Mouse (Mus musculus) liver, postnatal 0 days (tissue): ENCODE measurements around the gene Snrnp48. TPM values are rescaled to one million over a fixed set of nuclear protein-coding genes. Genes with fewer than 3 reads are reported as not detected.

Experiments used
- ATAC-seq: fragments of 200-750 bp; cut with Nextera tagmentation; 2 replicates; pipeline ENCODE4 v1.8.0; 2017; ENCODE audit warnings: mild to moderate bottlenecking, moderate library complexity
- DNase-seq: peaks from one replicate; pipeline ENCODE4 v3.0.0-alpha.2; 2016
- H3K27ac ChIP-seq: fragments of 300-500 bp; sonication (generic); 2 replicates; pipeline ENCODE4 v1.5.1; 2014; ENCODE audit warnings: antibody characterized with exemption, moderate library complexity, mild to moderate bottlenecking, low read depth
- H3K27me3 ChIP-seq: fragments of 300-500 bp; sonication (generic); 2 replicates; pipeline ENCODE4 v1.6.1; 2014; ENCODE audit warnings: low read length, control low read depth, mixed read lengths; ENCODE audit not compliant: insufficient read depth
- H3K36me3 ChIP-seq: fragments of 300-500 bp; sonication (generic); replicated peaks from 2 replicates; pipeline ENCODE4 v1.6.1; 2014; ENCODE audit warnings: mild to moderate bottlenecking, control low read depth, low read length, moderate library complexity, mixed read lengths; ENCODE audit not compliant: insufficient read depth
- H3K4me1 ChIP-seq: fragments of 300-500 bp; sonication (generic); 2 replicates; pipeline ENCODE4 v1.6.1; 2014; ENCODE audit warnings: antibody characterized with exemption, mild to moderate bottlenecking, control low read depth; ENCODE audit not compliant: insufficient read depth
- H3K4me2 ChIP-seq: fragments of 300-500 bp; sonication (generic); 2 replicates; pipeline ENCODE4 v1.6.1; 2014; ENCODE audit warnings: low read depth, mild to moderate bottlenecking, low read length, moderate library complexity, mixed read lengths
- H3K4me3 ChIP-seq: fragments of 300-500 bp; sonication (generic); 2 replicates; pipeline ENCODE4 v1.5.1; 2014; ENCODE audit warnings: low read depth, low read length
- H3K9ac ChIP-seq: fragments of 300-500 bp; sonication (generic); replicated peaks from 2 replicates; pipeline ENCODE4 v1.6.1; 2014; ENCODE audit warnings: mild to moderate bottlenecking, moderate library complexity
- H3K9me3 ChIP-seq: fragments of 300-500 bp; sonication (generic); 2 replicates; pipeline ENCODE4 v1.6.1; 2016; ENCODE audit warnings: mild to moderate bottlenecking, control low read depth, low read length, mixed read lengths
- CTCF ChIP-seq: sonication (generic); IDR thresholded peaks from 2 replicates; pipeline ENCODE4 v1.5.1; 2016; ENCODE audit warnings: antibody characterized with exemption, low read depth
- EP300 ChIP-seq: IDR thresholded peaks from 2 replicates; pipeline ENCODE4 v1.6.1; 2016; ENCODE audit warnings: antibody characterized with exemption, low read depth, mild to moderate bottlenecking
- WGBS: fragments of 180-500 bp; shearing (Covaris S2); extraction: QIAGEN DNeasy Blood & Tissue Kit; methylation state at CpG from one replicate; pipeline ENCODE4 v1.1.7; 2014; ENCODE audit not compliant: insufficient replicate concordance; 5-methylcytosine and 5-hydroxymethylcytosine counted together
- polyA plus RNA-seq: library from polyadenylated mRNA; unstranded; fragments of >200 nt; fragmentation: Nextera tagmentation; extraction: Ambion mirVana; gene quantifications from 2 replicates; pipeline ENCODE4 v1.2.1, GENCODE M21; 2015

Snrnp48 gene
- polyA plus RNA-seq, result 12.1 TPM in 2 replicates

DNA sequence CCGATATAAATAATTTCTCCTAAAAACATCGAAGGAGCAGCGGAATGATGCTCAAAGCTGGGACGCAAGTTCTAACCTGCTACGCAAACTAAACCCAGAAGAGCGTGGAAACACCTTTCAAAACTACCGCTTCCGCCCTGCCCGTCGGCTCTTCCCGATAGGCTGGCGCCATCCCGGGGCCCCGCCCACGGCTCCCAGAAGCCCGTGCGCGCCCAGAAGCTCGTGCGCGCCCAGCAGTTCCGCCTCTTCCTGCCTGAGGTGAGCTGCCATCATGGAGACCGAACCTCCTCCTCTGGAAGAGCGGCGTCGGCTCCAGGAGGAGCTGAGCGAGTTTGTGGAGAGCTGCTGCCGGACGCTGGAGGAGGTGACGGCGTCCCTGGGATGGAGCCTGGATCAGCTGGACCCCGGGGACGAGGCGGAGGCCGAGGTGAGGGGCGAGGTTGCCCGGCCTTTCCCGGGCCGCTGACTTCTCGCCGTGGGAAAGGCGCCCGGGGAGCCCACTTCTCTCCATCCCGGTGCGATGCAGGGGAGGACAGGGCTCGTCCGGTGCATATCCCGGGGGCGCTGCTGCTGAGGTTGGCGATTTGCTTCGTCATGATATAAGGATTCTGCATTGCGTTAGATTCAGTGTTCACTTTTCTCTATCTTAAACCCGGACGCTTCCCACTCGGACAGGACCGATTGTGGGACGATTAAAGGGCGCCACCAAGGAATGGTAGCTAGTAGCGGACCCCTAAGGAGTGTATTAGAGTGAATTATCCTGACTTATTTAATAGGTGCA lies at the start of gene Snrnp48:
Gene Snrnp48 (plus strand): TSS at position 237 of the 781 bp plus-strand sequence.
- ATAC-seq, result peak; percentile 100
- Histone ChIP-seq H3K4me2 (peak within 1 kb of the TSS; percentile 87), H3K9me3 (no peaks in the 10 kb centered on the region), H3K4me3 (peak within 1 kb of the TSS; percentile 82), H3K4me1 (peaks cover 21% of the 10 kb centered on the region), H3K27me3 (no peaks in the 10 kb centered on the region), H3K27ac (peak within 1 kb of the TSS; percentile 83), H3K36me3 (peaks cover 6% of the 10 kb centered on the region), H3K9ac (peak within 1 kb of the TSS; percentile 86)
- WGBS, result under 1% methylated on average over 59 of the region's 59 CpGs
- peak; percentile 93 for DNase-seq
- TF ChIP-seq CTCF, result peak; percentile 9; the same call in 1 of the 2 replicates
- TF ChIP-seq EP300, result no peak

DNA sequence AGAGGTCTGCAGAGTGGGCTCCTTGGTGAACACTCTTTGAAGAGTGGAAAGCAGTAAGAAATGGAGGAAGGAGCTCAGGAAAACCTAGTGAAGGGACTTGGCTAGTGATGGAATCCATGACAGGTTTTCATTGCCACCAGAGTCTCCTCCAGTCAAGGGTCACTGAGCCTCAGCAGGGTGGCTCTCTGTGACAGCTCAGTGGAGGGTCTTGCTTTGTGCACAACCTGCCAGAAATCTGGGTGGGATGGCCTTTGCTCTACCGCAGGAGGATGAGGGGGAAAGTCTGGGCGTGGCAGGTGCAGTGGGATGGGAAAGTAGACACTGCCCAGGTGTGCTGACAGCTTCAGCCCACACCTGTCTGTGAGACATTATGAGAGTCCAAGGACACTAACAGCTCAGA lies 49.2 kb upstream of the Snrnp48 start:
- no peak overlapping the region for H3K4me3 ChIP-seq
- peaks cover 11% of the 10 kb centered on the region for H3K4me1 ChIP-seq
- H3K27ac ChIP-seq, result no peak overlapping the region
- H3K27me3 ChIP-seq, result peaks cover 21% of the 10 kb centered on the region
- no peak overlapping the region for H3K9ac ChIP-seq
- H3K36me3 ChIP-seq, result no peaks in the 10 kb centered on the region
- no peak for DNase-seq
- no peaks in the 10 kb centered on the region for H3K9me3 ChIP-seq
- no peak for TF ChIP-seq CTCF
- TF ChIP-seq EP300, result no peak
- WGBS, result 41% methylated on average over 2 of the region's 2 CpGs
- no peak overlapping the region for H3K4me2 ChIP-seq
- no peak for ATAC-seq

DNA sequence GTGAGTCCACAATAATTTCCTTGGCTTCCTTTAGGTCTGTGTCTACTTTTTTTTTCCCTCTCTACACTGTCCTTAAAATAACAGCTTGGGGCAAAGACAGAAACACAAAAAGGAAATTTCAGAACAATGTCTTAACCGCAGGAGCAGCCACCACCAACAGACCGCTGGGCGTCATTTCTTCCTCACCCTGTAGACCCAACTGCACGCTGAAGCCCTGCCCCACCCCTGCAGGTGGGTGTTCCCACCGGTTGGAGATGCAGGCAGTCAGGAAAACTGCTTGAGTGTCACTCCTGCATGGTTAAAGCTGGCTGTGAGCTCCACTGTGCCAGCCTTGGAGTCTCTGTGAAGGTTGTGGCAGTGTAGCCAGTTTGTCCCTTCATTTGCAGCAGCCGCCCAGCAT lies 47.1 kb upstream of the Snrnp48 start:
- peaks cover 1% of the 10 kb centered on the region; the same call in 1 of the 2 replicates for H3K27me3 ChIP-seq
- no peak overlapping the region for H3K4me2 ChIP-seq
- ATAC-seq (no peak), DNase-seq (peak; percentile 19)
- no peak for TF ChIP-seq CTCF
- TF ChIP-seq EP300, result no peak
- no peaks in the 10 kb centered on the region for H3K4me1 ChIP-seq
- H3K27ac ChIP-seq, result no peak overlapping the region
- no peaks in the 10 kb centered on the region for H3K36me3 ChIP-seq
- H3K9me3 ChIP-seq, result no peaks in the 10 kb centered on the region
- WGBS, result 22% methylated on average over 6 of the region's 6 CpGs
- no peak overlapping the region for H3K4me3 ChIP-seq
- H3K9ac ChIP-seq, result no peak overlapping the region

GRCm38 (mm10) chr13:38162002-38162401 lies 42.7 kb upstream of the Snrnp48 start:
- Histone ChIP-seq H3K36me3 (no peaks in the 10 kb centered on the region; the same call in 1 of the 2 replicates), H3K27ac (no peak overlapping the region), H3K9me3 (no peaks in the 10 kb centered on the region), H3K9ac (no peak overlapping the region), H3K4me2 (no peak overlapping the region), H3K4me1 (no peaks in the 10 kb centered on the region), H3K27me3 (no peaks in the 10 kb centered on the region), H3K4me3 (no peak overlapping the region)
- WGBS, result 76% methylated on average over 2 of the region's 2 CpGs
- no peak for TF ChIP-seq EP300
- no peak for TF ChIP-seq CTCF
- DNase-seq, result no peak
- no peak for ATAC-seq

DNA sequence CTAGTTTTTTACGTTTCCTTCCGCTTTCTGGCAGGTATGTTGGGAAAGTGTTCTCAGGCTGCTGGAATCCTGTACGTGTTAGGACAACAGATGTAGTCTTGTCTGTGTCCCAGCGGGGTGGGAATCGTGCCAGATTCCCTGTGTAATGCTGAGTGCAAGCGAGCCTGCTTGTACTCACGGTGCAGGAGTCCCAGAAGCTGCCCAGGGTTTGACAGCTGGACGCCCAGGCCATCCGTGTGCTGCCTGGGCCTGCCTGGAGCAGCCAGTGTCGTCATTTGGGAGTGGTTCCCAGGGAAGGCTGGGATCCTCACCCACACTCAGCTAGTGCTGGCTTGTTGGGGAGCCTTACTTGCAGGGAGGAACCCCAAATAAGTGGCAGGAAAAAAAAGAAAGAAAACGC lies 42.1 kb upstream of the Snrnp48 start:
- H3K36me3 ChIP-seq, result no peaks in the 10 kb centered on the region; the same call in 1 of the 2 replicates
- H3K4me1 ChIP-seq, result no peaks in the 10 kb centered on the region
- H3K27ac ChIP-seq, result 0 out of 2 replicates have a peak overlapping the region, but pooled peaks have one; percentile 5
- no peak for TF ChIP-seq EP300
- TF ChIP-seq CTCF, result no peak
- ATAC-seq, result peak; percentile 88
- H3K4me3 ChIP-seq, result no peak overlapping the region
- 44% methylated on average over 11 of the region's 11 CpGs for WGBS
- DNase-seq, result peak; percentile 71
- H3K4me2 ChIP-seq, result no peak overlapping the region
- no peak overlapping the region for H3K9ac ChIP-seq
- no peaks in the 10 kb centered on the region for H3K27me3 ChIP-seq
- no peaks in the 10 kb centered on the region for H3K9me3 ChIP-seq

GRCm38 (mm10) chr13:38164932-38165331 lies 39.8 kb upstream of the Snrnp48 start:
- H3K4me3 ChIP-seq, result no peak overlapping the region
- 79% methylated on average over 11 of the region's 11 CpGs for WGBS
- no peak for DNase-seq

More at GRCm38 (mm10) chr13:38164932-38165331, 39.8 kb upstream of the Snrnp48 start:
- Histone ChIP-seq H3K9ac (no peak overlapping the region), H3K4me1 (no peaks in the 10 kb centered on the region), H3K36me3 (peaks cover 6% of the 10 kb centered on the region; the same call in 1 of the 2 replicates), H3K9me3 (no peaks in the 10 kb centered on the region), H3K27ac (no peak overlapping the region), H3K27me3 (no peaks in the 10 kb centered on the region), H3K4me2 (no peak overlapping the region)
- ATAC-seq, result no peak
- TF ChIP-seq EP300, result no peak
- TF ChIP-seq CTCF, result no peak
